Mouse (Mus musculus): ENCODE measurements around the gene Hspbp1. TPM values are rescaled to one million over a fixed set of nuclear protein-coding genes. Genes with fewer than 3 reads are reported as not detected.

The Hspbp1 gene
- polyA plus RNA-seq, 1 experiment from 2014 or later, result 84.8 TPM

- H3K9ac ChIP-seq (replicated peaks; ENCODE audit: low read depth, low read length), result 0 out of 2 replicates have a peak overlapping the region, but pooled peaks have one; percentile 25
- no peak for ATAC-seq (ENCODE audit: insufficient number of reproducible peaks, insufficient read depth, low FRiP score, low read depth)
- 78% methylated on average over 2 of the region's 2 CpGs for WGBS
- peaks cover 4% of the 10 kb centered on the region; the same call in 1 of the 2 replicates for H3K36me3 ChIP-seq (ENCODE audit: control insufficient read depth, insufficient read depth, low read length)
- H3K27me3 ChIP-seq (ENCODE audit: control insufficient read depth, insufficient read depth, low read length), result no peaks in the 10 kb centered on the region
- peaks cover 22% of the 10 kb centered on the region for H3K4me1 ChIP-seq (ENCODE audit: control insufficient read depth, insufficient read depth, low read length)
- no peak overlapping the region for H3K4me2 ChIP-seq (replicated peaks; ENCODE audit: low read depth, low read length)
- no peaks in the 10 kb centered on the region for H3K9me3 ChIP-seq (ENCODE audit: control insufficient read depth, low read depth, low read length)
- H3K27ac ChIP-seq (ENCODE audit: low read length), result peak overlapping the region; percentile 27; the same call in 1 of the 2 replicates
- H3K4me3 ChIP-seq (ENCODE audit: low read depth, low read length), result no peak overlapping the region
Observed at GRCm38 (mm10) chr7:4654221-4654620, 30.6 kb downstream of the Hspbp1 start.

- Histone ChIP-seq H3K4me1 (ENCODE audit: control insufficient read depth, insufficient read depth, low read length) (peaks cover 22% of the 10 kb centered on the region), H3K9ac (replicated peaks; ENCODE audit: low read depth, low read length) (no peak overlapping the region), H3K27me3 (ENCODE audit: control insufficient read depth, insufficient read depth, low read length) (no peaks in the 10 kb centered on the region), H3K4me3 (ENCODE audit: low read depth, low read length) (no peak overlapping the region), H3K27ac (ENCODE audit: low read length) (peak overlapping the region; percentile 27; the same call in 1 of the 2 replicates), H3K36me3 (ENCODE audit: control insufficient read depth, insufficient read depth, low read length) (peaks cover 4% of the 10 kb centered on the region; the same call in 1 of the 2 replicates), H3K4me2 (replicated peaks; ENCODE audit: low read depth, low read length) (no peak overlapping the region), H3K9me3 (ENCODE audit: control insufficient read depth, low read depth, low read length) (no peaks in the 10 kb centered on the region)
- WGBS, result 76% methylated on average over 7 of the region's 7 CpGs
- no peak for ATAC-seq (ENCODE audit: insufficient number of reproducible peaks, insufficient read depth, low FRiP score, low read depth)
Observed at GRCm38 (mm10) chr7:4653780-4654179, 31.1 kb downstream of the Hspbp1 start.

- Histone ChIP-seq H3K27ac (ENCODE audit: low read length) (no peak overlapping the region), H3K9me3 (ENCODE audit: control insufficient read depth, low read depth, low read length) (no peaks in the 10 kb centered on the region), H3K4me2 (replicated peaks; ENCODE audit: low read depth, low read length) (no peak overlapping the region), H3K4me3 (ENCODE audit: low read depth, low read length) (no peak overlapping the region), H3K27me3 (ENCODE audit: control insufficient read depth, insufficient read depth, low read length) (no peaks in the 10 kb centered on the region), H3K36me3 (ENCODE audit: control insufficient read depth, insufficient read depth, low read length) (peaks cover 4% of the 10 kb centered on the region; the same call in 1 of the 2 replicates), H3K4me1 (ENCODE audit: control insufficient read depth, insufficient read depth, low read length) (peaks cover 22% of the 10 kb centered on the region), H3K9ac (replicated peaks; ENCODE audit: low read depth, low read length) (no peak overlapping the region)
- ATAC-seq (ENCODE audit: insufficient number of reproducible peaks, insufficient read depth, low FRiP score, low read depth), result no peak
- 88% methylated on average over 5 of the region's 5 CpGs for WGBS
Observed at GRCm38 (mm10) chr7:4653351-4653750, 31.5 kb downstream of the Hspbp1 start.

GRCm38 (mm10) chr7:4652726-4653125 is 32.1 kb downstream of the Hspbp1 start:
- Histone ChIP-seq H3K4me3 (ENCODE audit: low read depth, low read length) (no peak overlapping the region), H3K27me3 (ENCODE audit: control insufficient read depth, insufficient read depth, low read length) (no peaks in the 10 kb centered on the region), H3K4me2 (replicated peaks; ENCODE audit: low read depth, low read length) (no peak overlapping the region), H3K9me3 (ENCODE audit: control insufficient read depth, low read depth, low read length) (no peaks in the 10 kb centered on the region), H3K9ac (replicated peaks; ENCODE audit: low read depth, low read length) (no peak overlapping the region), H3K4me1 (ENCODE audit: control insufficient read depth, insufficient read depth, low read length) (peaks cover 22% of the 10 kb centered on the region), H3K36me3 (ENCODE audit: control insufficient read depth, insufficient read depth, low read length) (peaks cover 4% of the 10 kb centered on the region; the same call in 1 of the 2 replicates), H3K27ac (ENCODE audit: low read length) (no peak overlapping the region)
- 86% methylated on average over 5 of the region's 5 CpGs for WGBS
- no peak for ATAC-seq (ENCODE audit: insufficient number of reproducible peaks, insufficient read depth, low FRiP score, low read depth)

GRCm38 (mm10) chr7:4651581-4651980 is 33.3 kb downstream of the Hspbp1 start:
- no peak overlapping the region for H3K9ac ChIP-seq (replicated peaks; ENCODE audit: low read depth, low read length)
- no peaks in the 10 kb centered on the region for H3K9me3 ChIP-seq (ENCODE audit: control insufficient read depth, low read depth, low read length)
- peaks cover 12% of the 10 kb centered on the region for H3K4me1 ChIP-seq (ENCODE audit: control insufficient read depth, insufficient read depth, low read length)
- H3K27ac ChIP-seq (ENCODE audit: low read length), result no peak overlapping the region
- 70% methylated on average over 8 of the region's 8 CpGs for WGBS
- no peak overlapping the region for H3K4me3 ChIP-seq (ENCODE audit: low read depth, low read length)
- no peak for ATAC-seq (ENCODE audit: insufficient number of reproducible peaks, insufficient read depth, low FRiP score, low read depth)
- H3K4me2 ChIP-seq (replicated peaks; ENCODE audit: low read depth, low read length), result no peak overlapping the region
- no peaks in the 10 kb centered on the region for H3K27me3 ChIP-seq (ENCODE audit: control insufficient read depth, insufficient read depth, low read length)
- H3K36me3 ChIP-seq (ENCODE audit: control insufficient read depth, insufficient read depth, low read length), result peaks cover 8% of the 10 kb centered on the region; the same call in 1 of the 2 replicates

GRCm38 (mm10) chr7:4647992-4648391 is 36.9 kb downstream of the Hspbp1 start:
- no peak overlapping the region for H3K4me3 ChIP-seq (ENCODE audit: low read depth, low read length)
- peaks cover 23% of the 10 kb centered on the region; the same call in 1 of the 2 replicates for H3K36me3 ChIP-seq (ENCODE audit: control insufficient read depth, insufficient read depth, low read length)
- no peak for ATAC-seq (ENCODE audit: insufficient number of reproducible peaks, insufficient read depth, low FRiP score, low read depth)
- H3K27ac ChIP-seq (ENCODE audit: low read length), result no peak overlapping the region
- H3K4me1 ChIP-seq (ENCODE audit: control insufficient read depth, insufficient read depth, low read length), result no peaks in the 10 kb centered on the region
- no peaks in the 10 kb centered on the region for H3K27me3 ChIP-seq (ENCODE audit: control insufficient read depth, insufficient read depth, low read length)
- H3K4me2 ChIP-seq (replicated peaks; ENCODE audit: low read depth, low read length), result no peak overlapping the region
- no peaks in the 10 kb centered on the region for H3K9me3 ChIP-seq (ENCODE audit: control insufficient read depth, low read depth, low read length)
- WGBS, result 88% methylated on average over 2 of the region's 2 CpGs
- no peak overlapping the region for H3K9ac ChIP-seq (replicated peaks; ENCODE audit: low read depth, low read length)

- no peak overlapping the region for H3K9ac ChIP-seq (replicated peaks; ENCODE audit: low read depth, low read length)
- peaks cover 30% of the 10 kb centered on the region for H3K36me3 ChIP-seq (ENCODE audit: control insufficient read depth, insufficient read depth, low read length)
- no peak; the same call in 1 of the 2 replicates for ATAC-seq (ENCODE audit: insufficient number of reproducible peaks, insufficient read depth, low FRiP score, low read depth)
Observed at GRCm38 (mm10) chr7:4647291-4647690, 37.6 kb downstream of the Hspbp1 start.

GRCm38 (mm10) chr7:4646806-4647205 is 38.1 kb downstream of the Hspbp1 start:
- H3K9me3 ChIP-seq (ENCODE audit: control insufficient read depth, low read depth, low read length), result no peaks in the 10 kb centered on the region
- H3K4me3 ChIP-seq (ENCODE audit: low read depth, low read length), result no peak overlapping the region
- ATAC-seq (ENCODE audit: insufficient number of reproducible peaks, insufficient read depth, low FRiP score, low read depth), result 0 out of 2 replicates have a peak, but pooled peaks have one; percentile 28
- H3K4me1 ChIP-seq (ENCODE audit: control insufficient read depth, insufficient read depth, low read length), result no peaks in the 10 kb centered on the region
- H3K36me3 ChIP-seq (ENCODE audit: control insufficient read depth, insufficient read depth, low read length), result peaks cover 35% of the 10 kb centered on the region
- no peak overlapping the region for H3K4me2 ChIP-seq (replicated peaks; ENCODE audit: low read depth, low read length)
- no peaks in the 10 kb centered on the region for H3K27me3 ChIP-seq (ENCODE audit: control insufficient read depth, insufficient read depth, low read length)
- WGBS, result 86% methylated on average over 3 of the region's 3 CpGs
- H3K27ac ChIP-seq (ENCODE audit: low read length), result no peak overlapping the region
- no peak overlapping the region for H3K9ac ChIP-seq (replicated peaks; ENCODE audit: low read depth, low read length)

More at GRCm38 (mm10) chr7:4647291-4647690, 37.6 kb downstream of the Hspbp1 start:
- Histone ChIP-seq H3K9me3 (ENCODE audit: control insufficient read depth, low read depth, low read length) (no peaks in the 10 kb centered on the region), H3K4me2 (replicated peaks; ENCODE audit: low read depth, low read length) (no peak overlapping the region), H3K27me3 (ENCODE audit: control insufficient read depth, insufficient read depth, low read length) (no peaks in the 10 kb centered on the region), H3K27ac (ENCODE audit: low read length) (no peak overlapping the region), H3K4me1 (ENCODE audit: control insufficient read depth, insufficient read depth, low read length) (no peaks in the 10 kb centered on the region), H3K4me3 (ENCODE audit: low read depth, low read length) (no peak overlapping the region)
- 53% methylated on average over 6 of the region's 6 CpGs for WGBS

GRCm38 (mm10) chr7:4643225-4643624 is 41.6 kb downstream of the Hspbp1 start:
- no peaks in the 10 kb centered on the region for H3K27me3 ChIP-seq (ENCODE audit: control insufficient read depth, insufficient read depth, low read length)
- 91% methylated on average over 6 of the region's 6 CpGs for WGBS

More at GRCm38 (mm10) chr7:4643225-4643624, 41.6 kb downstream of the Hspbp1 start:
- Histone ChIP-seq H3K9me3 (ENCODE audit: control insufficient read depth, low read depth, low read length) (no peaks in the 10 kb centered on the region), H3K27ac (ENCODE audit: low read length) (no peak overlapping the region), H3K4me1 (ENCODE audit: control insufficient read depth, insufficient read depth, low read length) (no peaks in the 10 kb centered on the region), H3K9ac (replicated peaks; ENCODE audit: low read depth, low read length) (no peak overlapping the region), H3K4me3 (ENCODE audit: low read depth, low read length) (no peak overlapping the region), H3K36me3 (ENCODE audit: control insufficient read depth, insufficient read depth, low read length) (peaks cover 57% of the 10 kb centered on the region), H3K4me2 (replicated peaks; ENCODE audit: low read depth, low read length) (no peak overlapping the region)
- no peak for ATAC-seq (ENCODE audit: insufficient number of reproducible peaks, insufficient read depth, low FRiP score, low read depth)
